Mouse (Mus musculus): ENCODE data around the gene Rbm8a2. TPM values are rescaled to one million over a fixed set of nuclear protein-coding genes. Genes with fewer than 3 reads are reported as not detected.

The Rbm8a2 gene
- polyA plus RNA-seq, 1 experiment, result 0.13 TPM

DNA sequence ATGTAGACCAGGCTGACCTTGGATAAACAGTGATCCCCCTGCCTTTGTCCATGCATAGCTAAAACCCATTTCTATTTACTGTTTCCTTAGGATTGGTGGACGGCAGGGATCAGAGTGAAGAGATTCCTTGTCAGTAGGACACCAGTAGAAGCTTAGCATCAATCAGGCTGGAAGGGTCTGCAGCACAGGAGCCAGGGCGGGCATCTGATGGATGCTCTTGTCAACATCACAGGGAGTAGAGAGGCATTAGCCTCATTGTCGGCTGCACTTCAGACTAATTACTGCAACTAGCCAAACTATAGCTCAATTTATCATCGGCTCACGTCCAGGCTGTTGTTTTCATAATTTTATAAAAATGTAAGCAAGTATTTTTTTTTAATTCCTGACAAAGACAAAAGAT, 21.7 kb upstream of the Rbm8a2 start:
- no peaks in the 10 kb centered on the region for H3K79me2 ChIP-seq (ENCODE audit: control insufficient read depth, insufficient read depth)
- H3K36me3 ChIP-seq (ENCODE audit: control insufficient read depth, insufficient read depth), result no peaks in the 10 kb centered on the region
- H3K4me2 ChIP-seq (ENCODE audit: low read depth), result no peak overlapping the region
- TF ChIP-seq POLR2AphosphoS2 (IDR thresholded peaks at IDR 0.05; ENCODE audit: insufficient read length, low read depth) (no peak), MYOG (IDR thresholded peaks at IDR 0.05; ENCODE audit: control insufficient read depth in 1 of 3, insufficient read depth in 1 of 3, insufficient read length in 2 of 3, low read depth in 2 of 3) (no peak), POLR2A (IDR thresholded peaks at IDR 0.05; ENCODE audit: insufficient read length, low read depth) (no peak), MYOD1 (IDR thresholded peaks at IDR 0.05; ENCODE audit: control insufficient read depth in 1 of 3, insufficient read length in 2 of 3, low read depth in 2 of 3) (no peak), MAX (IDR thresholded peaks at IDR 0.05; ENCODE audit: low read depth) (no peak), TCF3 (IDR thresholded peaks at IDR 0.05; ENCODE audit: insufficient read length, low read depth) (no peak), CEBPB (IDR thresholded peaks at IDR 0.05; ENCODE audit: insufficient read depth, poor library complexity, severe bottlenecking) (no peak), USF1 (IDR thresholded peaks at IDR 0.05; ENCODE audit: low read depth) (no peak), REST (IDR thresholded peaks at IDR 0.05; ENCODE audit: insufficient read depth, insufficient read length) (no peak), TCF12 (IDR thresholded peaks at IDR 0.05; ENCODE audit: insufficient read depth, poor library complexity, severe bottlenecking) (no peak), SRF (IDR thresholded peaks at IDR 0.05; ENCODE audit: control insufficient read depth, insufficient read length, low read depth) (no peak), E2F4 (IDR thresholded peaks at IDR 0.05; ENCODE audit: insufficient read depth) (no peak)
- no peak overlapping the region for H3ac ChIP-seq (ENCODE audit: control insufficient read depth, insufficient read length)
- no peak overlapping the region for H3K4me3 ChIP-seq
- H3K27me3 ChIP-seq (ENCODE audit: control insufficient read depth, insufficient read depth, insufficient read length), result no peaks in the 10 kb centered on the region

- Histone ChIP-seq H3ac (ENCODE audit: control insufficient read depth, insufficient read length) (no peak overlapping the region), H3K4me3 (no peak overlapping the region), H3K36me3 (ENCODE audit: control insufficient read depth, insufficient read depth) (no peaks in the 10 kb centered on the region), H3K4me2 (ENCODE audit: low read depth) (no peak overlapping the region), H3K27me3 (ENCODE audit: control insufficient read depth, insufficient read depth, insufficient read length) (no peaks in the 10 kb centered on the region), H3K79me2 (ENCODE audit: control insufficient read depth, insufficient read depth) (no peaks in the 10 kb centered on the region)
- no peak for TF ChIP-seq REST (IDR thresholded peaks at IDR 0.05; ENCODE audit: insufficient read depth, insufficient read length)
- no peak for TF ChIP-seq E2F4 (IDR thresholded peaks at IDR 0.05; ENCODE audit: insufficient read depth)
- no peak for TF ChIP-seq POLR2AphosphoS2 (IDR thresholded peaks at IDR 0.05; ENCODE audit: insufficient read length, low read depth)
- no peak for TF ChIP-seq SRF (IDR thresholded peaks at IDR 0.05; ENCODE audit: control insufficient read depth, insufficient read length, low read depth)
- TF ChIP-seq TCF12 (IDR thresholded peaks at IDR 0.05; ENCODE audit: insufficient read depth, poor library complexity, severe bottlenecking), result no peak
- TF ChIP-seq USF1 (IDR thresholded peaks at IDR 0.05; ENCODE audit: low read depth), result no peak
- no peak for TF ChIP-seq CEBPB (IDR thresholded peaks at IDR 0.05; ENCODE audit: insufficient read depth, poor library complexity, severe bottlenecking)
- no peak for TF ChIP-seq MYOG (IDR thresholded peaks at IDR 0.05; ENCODE audit: control insufficient read depth in 1 of 3, insufficient read depth in 1 of 3, insufficient read length in 2 of 3, low read depth in 2 of 3)
- no peak for TF ChIP-seq POLR2A (IDR thresholded peaks at IDR 0.05; ENCODE audit: insufficient read length, low read depth)
Observed at GRCm38 (mm10) chr1:175997076-175997651, 18.2 kb upstream of the Rbm8a2 start.

DNA sequence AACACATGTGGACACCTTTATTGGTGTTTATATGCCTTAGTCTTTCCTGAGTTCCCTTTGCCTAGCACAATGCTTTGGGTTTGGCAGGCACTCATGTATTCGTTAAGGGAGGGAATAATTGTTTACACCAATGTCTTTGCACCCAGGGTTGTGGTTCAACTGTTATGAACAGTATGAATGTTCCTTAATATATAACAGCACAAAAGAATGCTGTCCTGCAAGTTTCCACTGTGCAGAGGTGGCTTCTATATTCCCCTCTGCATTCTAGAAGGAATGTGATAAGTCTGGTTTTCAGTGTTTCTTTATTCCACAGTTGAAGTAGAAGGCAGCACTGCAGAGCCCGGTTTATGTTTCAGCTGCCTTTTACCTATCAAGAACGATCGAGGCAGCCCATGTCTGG, 10.0 kb upstream of the Rbm8a2 start:
- no peaks in the 10 kb centered on the region for H3K36me3 ChIP-seq (ENCODE audit: control insufficient read depth, insufficient read depth)
- no peaks in the 10 kb centered on the region for H3K27me3 ChIP-seq (ENCODE audit: control insufficient read depth, insufficient read depth, insufficient read length)
- no peak for TF ChIP-seq POLR2A (IDR thresholded peaks at IDR 0.05; ENCODE audit: insufficient read length, low read depth)
- no peak for TF ChIP-seq USF1 (IDR thresholded peaks at IDR 0.05; ENCODE audit: low read depth)
- H3K4me2 ChIP-seq (ENCODE audit: low read depth), result no peak overlapping the region
- no peaks in the 10 kb centered on the region for H3K79me2 ChIP-seq (ENCODE audit: control insufficient read depth, insufficient read depth)
- no peak overlapping the region for H3K4me3 ChIP-seq
- no peak overlapping the region for H3ac ChIP-seq (ENCODE audit: control insufficient read depth, insufficient read length)

GRCm38 (mm10) chr1:175988448-175988847, 9.5 kb upstream of the Rbm8a2 start:
- Histone ChIP-seq H3K27me3 (ENCODE audit: control insufficient read depth, insufficient read depth, insufficient read length) (no peaks in the 10 kb centered on the region), H3K36me3 (ENCODE audit: control insufficient read depth, insufficient read depth) (no peaks in the 10 kb centered on the region), H3K4me3 (no peak overlapping the region), H3K79me2 (ENCODE audit: control insufficient read depth, insufficient read depth) (no peaks in the 10 kb centered on the region), H3K4me2 (ENCODE audit: low read depth) (no peak overlapping the region), H3ac (ENCODE audit: control insufficient read depth, insufficient read length) (no peak overlapping the region)
- TF ChIP-seq MYOG (IDR thresholded peaks at IDR 0.05; ENCODE audit: control insufficient read depth in 1 of 3, insufficient read depth in 1 of 3, insufficient read length in 2 of 3, low read depth in 2 of 3), result no peak
- no peak for TF ChIP-seq E2F4 (IDR thresholded peaks at IDR 0.05; ENCODE audit: insufficient read depth)
- no peak for TF ChIP-seq CEBPB (IDR thresholded peaks at IDR 0.05; ENCODE audit: insufficient read depth, poor library complexity, severe bottlenecking)
- TF ChIP-seq TCF3 (IDR thresholded peaks at IDR 0.05; ENCODE audit: insufficient read length, low read depth), result no peak

DNA sequence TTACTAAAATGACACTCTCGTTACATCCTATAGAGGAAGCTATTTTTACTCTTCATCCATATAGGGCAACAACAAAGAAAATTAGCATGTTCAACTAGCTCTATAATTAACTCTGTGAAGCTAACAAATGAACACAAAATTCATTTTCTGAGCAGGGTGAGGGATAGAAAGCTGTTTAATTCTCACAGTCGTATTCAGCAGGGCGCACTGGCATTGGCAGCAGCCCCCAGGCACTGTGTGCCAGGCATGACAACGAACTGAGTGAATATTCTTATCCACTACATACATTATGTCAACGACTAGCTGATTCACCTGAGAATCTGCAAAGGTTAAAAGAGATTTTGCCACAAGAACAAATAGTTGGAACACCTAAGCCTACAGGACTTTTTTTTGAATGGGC, 8.2 kb downstream of the Rbm8a2 start:
- Histone ChIP-seq H3K4me3 (no peak overlapping the region), H3K79me2 (ENCODE audit: control insufficient read depth, insufficient read depth) (no peaks in the 10 kb centered on the region), H3ac (ENCODE audit: control insufficient read depth, insufficient read length) (no peak overlapping the region), H3K4me2 (ENCODE audit: low read depth) (no peak overlapping the region), H3K27me3 (ENCODE audit: control insufficient read depth, insufficient read depth, insufficient read length) (no peaks in the 10 kb centered on the region), H3K36me3 (ENCODE audit: control insufficient read depth, insufficient read depth) (no peaks in the 10 kb centered on the region)
- TF ChIP-seq SRF (IDR thresholded peaks at IDR 0.05; ENCODE audit: control insufficient read depth, insufficient read length, low read depth) (no peak), MYOD1 (IDR thresholded peaks at IDR 0.05; ENCODE audit: control insufficient read depth in 1 of 3, insufficient read length in 2 of 3, low read depth in 2 of 3) (no peak), TCF12 (IDR thresholded peaks at IDR 0.05; ENCODE audit: insufficient read depth, poor library complexity, severe bottlenecking) (no peak), USF1 (IDR thresholded peaks at IDR 0.05; ENCODE audit: low read depth) (no peak), MYOG (IDR thresholded peaks at IDR 0.05; ENCODE audit: control insufficient read depth in 1 of 3, insufficient read depth in 1 of 3, insufficient read length in 2 of 3, low read depth in 2 of 3) (no peak), POLR2AphosphoS2 (IDR thresholded peaks at IDR 0.05; ENCODE audit: insufficient read length, low read depth) (no peak), REST (IDR thresholded peaks at IDR 0.05; ENCODE audit: insufficient read depth, insufficient read length) (no peak), POLR2A (IDR thresholded peaks at IDR 0.05; ENCODE audit: insufficient read length, low read depth) (no peak), CEBPB (IDR thresholded peaks at IDR 0.05; ENCODE audit: insufficient read depth, poor library complexity, severe bottlenecking) (no peak), MAX (IDR thresholded peaks at IDR 0.05; ENCODE audit: low read depth) (no peak), E2F4 (IDR thresholded peaks at IDR 0.05; ENCODE audit: insufficient read depth) (no peak), TCF3 (IDR thresholded peaks at IDR 0.05; ENCODE audit: insufficient read length, low read depth) (no peak)

All from myocyte (in vitro differentiated cells).